Comparison of ENCODE assay signal across 9 mouse cellular contexts in the genomic region with DNA sequence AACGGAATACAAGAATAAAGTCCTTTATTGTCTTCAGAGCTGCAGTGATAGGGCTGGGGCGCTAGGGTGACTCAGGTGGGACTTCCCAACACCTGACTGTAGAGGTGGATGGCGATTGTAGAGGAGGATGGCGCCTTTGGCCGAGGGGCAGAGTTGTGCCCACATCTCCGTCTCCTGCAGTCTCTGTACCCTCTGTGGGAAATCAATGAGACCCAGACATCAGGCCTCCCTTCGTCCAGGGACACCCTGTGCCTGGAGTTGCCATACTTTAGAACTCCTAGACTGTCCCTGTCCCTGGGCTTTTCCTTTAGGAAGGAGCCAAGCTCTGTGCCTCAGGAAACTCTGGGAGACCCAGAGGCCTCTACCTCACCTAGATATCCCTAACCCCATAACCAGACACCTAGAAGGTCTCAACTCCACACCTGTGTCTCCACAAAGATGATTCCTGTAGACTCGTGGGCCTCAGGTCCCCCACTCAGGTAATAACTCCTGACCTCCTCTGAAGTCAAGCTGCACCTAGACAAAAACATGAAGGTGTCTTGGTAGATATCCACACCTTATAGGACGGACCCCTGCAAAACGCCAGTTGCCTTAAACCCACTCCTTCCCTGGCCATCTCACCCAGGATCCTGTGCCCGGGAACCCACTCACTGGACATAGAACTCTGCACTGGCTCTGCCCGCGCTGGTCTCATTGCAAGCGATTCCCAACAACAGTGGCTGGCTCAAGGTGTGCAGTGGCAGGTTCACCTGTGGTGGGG. TPM values are rescaled to one million over a fixed set of nuclear protein-coding genes. Genes with fewer than 3 reads are reported as not detected.
DNase-seq lines count a peak whose midpoint lies in the region; ATAC-seq and TF ChIP-seq lines count a peak whose summit lies in the region.
"Had no signal": no experiment of that assay in that cellular context is flagged by ENCODE, and none has a peak within 500 bp of the region (broad histone marks: within the 10 kb centered on the region; RNA-seq: fewer than 3 reads in every experiment).

No protein-coding gene starts in this region.

- 61% methylated on average over 14 of the region's 14 CpGs for WGBS in heart, embryonic 10.5 days
- 57% methylated on average over 14 of the region's 14 CpGs for WGBS in forebrain, postnatal 0 days
- 71% methylated on average over 14 of the region's 14 CpGs for WGBS in macrophage (ENCODE audit: missing documents)

- intact Hi-C loops in left cerebral cortex, postnatal 25 days (cut with DNase I) = no loop called here

- TF ChIP-seq CTCF in G1E (IDR thresholded peaks at IDR 0.05; ENCODE audit: low read depth, low read length) = no peak
- peak; percentile 11; the same call in 1 of the 2 replicates for TF ChIP-seq CTCF in forebrain, postnatal 0 days (IDR thresholded peaks at IDR 0.05; ENCODE audit: low read depth)

- no peaks in the 10 kb centered on the region for H3K27me3 ChIP-seq in heart, embryonic 10.5 days (ENCODE audit: insufficient read depth, poor library complexity, severe bottlenecking)
- H3K27me3 ChIP-seq in G1E (ENCODE audit: insufficient read depth, low read length) = no peaks in the 10 kb centered on the region
- no peaks in the 10 kb centered on the region for H3K27me3 ChIP-seq in forebrain, postnatal 0 days (ENCODE audit: insufficient read depth, low read length)
- H3K27me3 ChIP-seq: Patski had no signal

- H3K27ac ChIP-seq in heart, embryonic 10.5 days = peak overlapping the region; percentile 87
- H3K27ac ChIP-seq in forebrain, postnatal 0 days (ENCODE audit: low read depth, low read length) = no peak overlapping the region
- peak overlapping the region; percentile 22 for H3K27ac ChIP-seq in macrophage

- peaks cover 61% of the 10 kb centered on the region for H3K4me1 ChIP-seq in heart, embryonic 10.5 days
- peaks cover 67% of the 10 kb centered on the region for H3K4me1 ChIP-seq in G1E (ENCODE audit: insufficient read depth, low read depth, low read length)
- H3K4me1 ChIP-seq in forebrain, postnatal 0 days (ENCODE audit: insufficient read depth) = peaks cover 18% of the 10 kb centered on the region

- peak overlapping the region; percentile 70 for H3K4me3 ChIP-seq in heart, embryonic 10.5 days
- H3K4me3 ChIP-seq in G1E (ENCODE audit: low read depth, low read length) (peak overlapping the region; percentile 77), macrophage (ENCODE audit: inconsistent target) (peak overlapping the region; percentile 71)
- H3K4me3 ChIP-seq in forebrain, postnatal 0 days (ENCODE audit: low read depth, low read length) = peak overlapping the region; percentile 52

- H3K4me2 ChIP-seq in forebrain, postnatal 0 days (ENCODE audit: low read depth) = peak overlapping the region; percentile 96

- peak overlapping the region; percentile 51 for H3K9ac ChIP-seq in forebrain, postnatal 0 days

- H3K9me3 ChIP-seq in heart, embryonic 10.5 days = no peaks in the 10 kb centered on the region
- H3K9me3 ChIP-seq in G1E (replicated peaks) = no peaks in the 10 kb centered on the region
- no peaks in the 10 kb centered on the region for H3K9me3 ChIP-seq in forebrain, postnatal 0 days (ENCODE audit: low read length)

- no peak for DNase-seq in heart, embryonic 10.5 days (ENCODE audit: low spot score)
- DNase-seq in heart, postnatal 4 days = no peak
- no peak for DNase-seq in G1E (ENCODE audit: low spot score)
- no peak for DNase-seq in forebrain, postnatal 0 days
- no peak for DNase-seq in ovary, postnatal 36 days (ENCODE audit: low spot score)
- DNase-seq in left cerebral cortex, postnatal 25 days (ENCODE audit: low spot score in 2 of 2) = no peak
- DNase-seq in adipocyte (ENCODE audit: low spot score) = no peak

- peaks cover 9% of the 10 kb centered on the region for H3K36me3 ChIP-seq in heart, embryonic 10.5 days
- H3K36me3 ChIP-seq in G1E (replicated peaks) (peaks cover 48% of the 10 kb centered on the region), macrophage (ENCODE audit: inconsistent target) (0 out of 2 replicates have a peak, but pooled peaks cover under 1% of the 10 kb centered on the region)
- H3K36me3 ChIP-seq in forebrain, postnatal 0 days (ENCODE audit: insufficient read depth) = peaks cover under 1% of the 10 kb centered on the region; the same call in 1 of the 2 replicates

- no peak for ATAC-seq in G1E (ENCODE audit: extremely low read depth, insufficient number of reproducible peaks, low FRiP score, poor library complexity, severe bottlenecking)
- ATAC-seq in forebrain, postnatal 0 days = no peak

- no peaks in the 10 kb centered on the region for H3K79me2 ChIP-seq in macrophage (ENCODE audit: inconsistent target)

RNA-seq across cellular contexts. Expression of a gene that starts 0.8 kb away (rescaled TPM):
- 24.6 and 29.5 TPM in 2 replicates for polyA plus RNA-seq in heart, embryonic 10.5 days (2016; fragmentation: Nextera tagmentation; extraction: Ambion mirVana)
- total RNA-seq in heart, postnatal 4 days (2021) = 10 to 100 TPM; 48.7 to 49.2 TPM
- 29.4 and 29.5 TPM in 2 replicates for total RNA-seq in G1E (2014; fragmentation: Nextera tagmentation)
- total RNA-seq in G1E (2017) = 11.6 and 14.4 TPM in 2 replicates
- polyA plus RNA-seq in G1E (2012) = 23.9 and 24.3 TPM in 2 replicates
- total RNA-seq in forebrain, postnatal 0 days (2014; rRNA removed) = 15.1 and 20.2 TPM in 2 replicates
- 20.7 and 24.8 TPM in 2 replicates for polyA plus RNA-seq in forebrain, postnatal 0 days (2015; fragmentation: Nextera tagmentation; extraction: Ambion mirVana)
- total RNA-seq in macrophage (2018; cell fraction: chromatin; rRNA removed) = 10 to 100 TPM in 19 of 26 experiments, 1 to 10 TPM in 7; 4.3 to 21.3 (median 12.2) TPM
- 10 to 100 TPM; 15.3 to 25.2 (median 21.4) TPM for total RNA-seq in macrophage (2018; cell fraction: cytosol; rRNA removed)
- 10 to 100 TPM in 17 of 26 experiments, 1 to 10 TPM in 9; 3.9 to 22.8 (median 13.6) TPM for total RNA-seq in macrophage (2018; cell fraction: nucleus; rRNA removed)
- polyA plus RNA-seq in macrophage (2018) = 18.1 to 21.0 TPM (median 19.3 TPM) in 3 replicates
- total RNA-seq in left cerebral cortex, postnatal 25 days (2021) = 10 to 100 TPM; 20.1 to 21.0 TPM

RNA-seq across cellular contexts. Expression of a gene that starts 2.7 kb away (rescaled TPM):
- polyA plus RNA-seq in heart, embryonic 10.5 days (2016; fragmentation: Nextera tagmentation; extraction: Ambion mirVana) = 23.9 and 25.2 TPM in 2 replicates
- 10 to 100 TPM; 27.2 to 29.0 TPM for total RNA-seq in heart, postnatal 4 days (2021)
- total RNA-seq in G1E (2014; fragmentation: Nextera tagmentation) (16.6 and 30.0 TPM in 2 replicates), G1E (2017) (17.8 and 21.0 TPM in 2 replicates)
- polyA plus RNA-seq in G1E (2012) (19.2 and 23.9 TPM in 2 replicates), macrophage (2018) (4.5 to 6.6 TPM (median 5.3 TPM) in 3 replicates)
- total RNA-seq in forebrain, postnatal 0 days (2014; rRNA removed) = 7.9 and 9.5 TPM in 2 replicates
- 14.3 and 15.3 TPM in 2 replicates for polyA plus RNA-seq in forebrain, postnatal 0 days (2015; fragmentation: Nextera tagmentation; extraction: Ambion mirVana)
- total RNA-seq in macrophage (2018; cell fraction: chromatin; rRNA removed) = 10 to 100 TPM in 2 of 26 experiments, 1 to 10 TPM in 22, under 1 TPM in 1, not detected in 1; 0.93 to 12.8 (median 4.3) TPM
- total RNA-seq in macrophage (2018; cell fraction: cytosol; rRNA removed) = 1 to 10 TPM; 2.1 to 8.4 (median 6.4) TPM
- 1 to 10 TPM in 25 of 26 experiments, not detected in 1; 1.4 to 9.5 (median 4.6) TPM for total RNA-seq in macrophage (2018; cell fraction: nucleus; rRNA removed)
- 10 to 100 TPM; 12.5 to 14.3 TPM for total RNA-seq in left cerebral cortex, postnatal 25 days (2021)

RNA-seq across cellular contexts. Expression of a gene that starts 2.7 kb away (rescaled TPM):
- 11.3 and 16.7 TPM in 2 replicates for polyA plus RNA-seq in heart, embryonic 10.5 days (2016; fragmentation: Nextera tagmentation; extraction: Ambion mirVana)
- total RNA-seq in heart, postnatal 4 days (2021) = 10 to 100 TPM; 22.6 to 25.7 TPM
- total RNA-seq in G1E (2014; fragmentation: Nextera tagmentation) (2.6 and 6.1 TPM in 2 replicates), G1E (2017) (1.6 and 2.7 TPM in 2 replicates)
- polyA plus RNA-seq in G1E (2012) (1.2 TPM in 2 replicates), macrophage (2018) (0.55 to 0.80 TPM (median 0.66 TPM) in 3 replicates)
- total RNA-seq in forebrain, postnatal 0 days (2014; rRNA removed) = 16.2 and 16.3 TPM in 2 replicates
- polyA plus RNA-seq in forebrain, postnatal 0 days (2015; fragmentation: Nextera tagmentation; extraction: Ambion mirVana) = 18.2 and 18.7 TPM in 2 replicates
- 1 to 10 TPM in 22 of 26 experiments, under 1 TPM in 2, not detected in 2; 0.86 to 5.6 (median 3.3) TPM for total RNA-seq in macrophage (2018; cell fraction: chromatin; rRNA removed)
- 1 to 10 TPM in 13 of 26 experiments, under 1 TPM in 13; 0.45 to 1.7 (median 0.97) TPM for total RNA-seq in macrophage (2018; cell fraction: cytosol; rRNA removed)
- 1 to 10 TPM in 21 of 26 experiments, under 1 TPM in 4, not detected in 1; 0.78 to 6.6 (median 2.1) TPM for total RNA-seq in macrophage (2018; cell fraction: nucleus; rRNA removed)
- 10 to 100 TPM; 18.0 to 22.9 TPM for total RNA-seq in left cerebral cortex, postnatal 25 days (2021)

RNA-seq across cellular contexts. Expression of a gene that starts 5.7 kb away (rescaled TPM):
- polyA plus RNA-seq in heart, embryonic 10.5 days (2016; fragmentation: Nextera tagmentation; extraction: Ambion mirVana) = 53.0 and 94.1 TPM in 2 replicates
- 100 to 1,000 TPM; 263 to 265 TPM for total RNA-seq in heart, postnatal 4 days (2021)
- total RNA-seq in G1E (2014; fragmentation: Nextera tagmentation) = 29.6 and 41.0 TPM in 2 replicates
- total RNA-seq in G1E (2017) = 18.5 and 20.2 TPM in 2 replicates
- 92.6 and 118 TPM in 2 replicates for polyA plus RNA-seq in G1E (2012)
- 24.9 and 28.4 TPM in 2 replicates for total RNA-seq in forebrain, postnatal 0 days (2014; rRNA removed)
- polyA plus RNA-seq in forebrain, postnatal 0 days (2015; fragmentation: Nextera tagmentation; extraction: Ambion mirVana) = 52.8 and 64.6 TPM in 2 replicates
- 10 to 100 TPM in 8 of 26 experiments, 1 to 10 TPM in 18; 1.6 to 28.5 (median 6.5) TPM for total RNA-seq in macrophage (2018; cell fraction: chromatin; rRNA removed)
- 100 to 1,000 TPM in 4 of 26 experiments, 10 to 100 TPM in 22; 33.0 to 110 (median 58.7) TPM for total RNA-seq in macrophage (2018; cell fraction: cytosol; rRNA removed)
- 10 to 100 TPM in 22 of 26 experiments, 1 to 10 TPM in 4; 8.1 to 47.9 (median 16.1) TPM for total RNA-seq in macrophage (2018; cell fraction: nucleus; rRNA removed)
- 34.5 to 91.1 TPM (median 72.1 TPM) in 3 replicates for polyA plus RNA-seq in macrophage (2018)
- total RNA-seq in left cerebral cortex, postnatal 25 days (2021) = 10 to 100 TPM; 79.9 to 80.2 TPM

RNA-seq across cellular contexts. Expression of a gene that starts 12.9 kb away (rescaled TPM):
- 110 and 131 TPM in 2 replicates for polyA plus RNA-seq in heart, embryonic 10.5 days (2016; fragmentation: Nextera tagmentation; extraction: Ambion mirVana)
- 10 to 100 TPM; 23.5 to 26.6 TPM for total RNA-seq in heart, postnatal 4 days (2021)
- total RNA-seq in G1E (2014; fragmentation: Nextera tagmentation) = 72.6 and 120 TPM in 2 replicates
- total RNA-seq in G1E (2017) = 58.8 and 72.0 TPM in 2 replicates
- polyA plus RNA-seq in G1E (2012) = 170 and 201 TPM in 2 replicates
- 23.5 and 26.8 TPM in 2 replicates for total RNA-seq in forebrain, postnatal 0 days (2014; rRNA removed)
- polyA plus RNA-seq in forebrain, postnatal 0 days (2015; fragmentation: Nextera tagmentation; extraction: Ambion mirVana) = 102 and 106 TPM in 2 replicates
- total RNA-seq in macrophage (2018; cell fraction: chromatin; rRNA removed) = 10 to 100 TPM; 13.2 to 62.3 (median 33.3) TPM
- total RNA-seq in macrophage (2018; cell fraction: cytosol; rRNA removed) = 100 to 1,000 TPM in 19 of 26 experiments, 10 to 100 TPM in 7; 83.0 to 136 (median 111) TPM
- total RNA-seq in macrophage (2018; cell fraction: nucleus; rRNA removed) = 100 to 1,000 TPM in 3 of 26 experiments, 10 to 100 TPM in 23; 35.1 to 113 (median 84.1) TPM
- polyA plus RNA-seq in macrophage (2018) = 146 to 269 TPM (median 153 TPM) in 3 replicates
- 100 to 1,000 TPM in 1 of 2 experiments, 10 to 100 TPM in 1; 98.0 to 104 TPM for total RNA-seq in left cerebral cortex, postnatal 25 days (2021)
